Mouse (Mus musculus) urinary bladder, adult 2 months (tissue): ENCODE data around the gene Nme2. TPM values are rescaled to one million over a fixed set of nuclear protein-coding genes. Genes with fewer than 3 reads are reported as not detected.

ENCODE experiments used
- polyA plus RNA-seq: library from polyadenylated mRNA; depleted of rRNA; stranded (reverse); fragments of >200 nt; gene quantifications from 2 replicates; pipeline ENCODE4 v1.2.3, GENCODE M21; 2012; rRNA removed

Gene Nme2
- polyA plus RNA-seq, 1 experiment = 211 TPM

Other genes with a start within 250 kb of the Nme2 start
- gene Utp18, start 70.5 kb downstream of the Nme2 start, polyA plus RNA-seq = 15.2 and 17.8 TPM in 2 replicates
- gene Mbtd1, start 70.4 kb downstream of the Nme2 start, polyA plus RNA-seq = 17.9 and 18.4 TPM in 2 replicates
- gene Gm20390, start 12.0 kb upstream of the Nme2 start, polyA plus RNA-seq = 49.4 and 49.9 TPM in 2 replicates
- 44.7 and 65.0 TPM in 2 replicates for gene Nme1, start 12.3 kb upstream of the Nme2 start, polyA plus RNA-seq
- gene Spag9, start 39.8 kb upstream of the Nme2 start, polyA plus RNA-seq = 42.1 and 42.9 TPM in 2 replicates